Mouse (Mus musculus) bone marrow, adult 2 months (tissue): ENCODE data around the gene Scp2.

Experiments
- CTCF ChIP-seq: fragments of 200-500 bp; IDR thresholded peaks from 2 replicates; pipeline ENCODE4 v1.5.1; 2011; ENCODE audit warnings: low read length, control low read depth; ENCODE audit not compliant: control insufficient read depth, insufficient read depth
- POLR2A ChIP-seq: fragments of 200-500 bp; IDR thresholded peaks from 2 replicates; pipeline ENCODE4 v1.6.1; 2011; ENCODE audit warnings: low read depth, mild to moderate bottlenecking, control low read depth, low read length, borderline replicate concordance; ENCODE audit not compliant: control insufficient read depth

- TF ChIP-seq CTCF (no peak), POLR2A (no peak)
These were observed 92.1 kb downstream of the Scp2 start for GRCm38 (mm10) chr4:108052673-108053072.
